Comparison of ENCODE assay signal across 20 mouse cellular contexts in the genomic region with DNA sequence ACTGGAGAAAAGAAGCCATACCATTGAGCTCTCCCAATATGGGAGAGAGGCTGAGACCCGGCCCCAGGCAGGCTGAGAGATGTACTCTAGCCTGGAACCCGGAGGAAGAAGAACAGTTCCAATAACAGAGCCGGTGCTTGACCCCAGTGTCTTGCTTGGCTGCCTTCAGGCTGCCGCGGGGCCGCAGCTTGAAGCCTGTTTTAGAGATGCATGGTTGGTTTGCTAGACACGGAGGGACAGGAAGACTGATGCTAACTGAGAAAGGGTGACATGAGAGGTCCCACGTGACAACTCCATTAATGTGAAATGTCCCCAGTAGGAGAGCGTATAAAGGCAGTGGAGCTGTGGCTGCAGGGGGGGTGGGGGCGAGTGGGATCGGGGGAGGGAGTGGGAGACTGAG.
A peak's percentile ranks its signal among the peaks of the same experiment; 100 is the strongest.
DNase-seq lines count a peak whose midpoint lies in the region; ATAC-seq lines count a peak whose summit lies in the region.
"Had no signal": no experiment of that assay in that cellular context is flagged by ENCODE, and none has a peak within 500 bp of the region (broad histone marks: within the 10 kb centered on the region; RNA-seq: fewer than 3 reads in every experiment).

No protein-coding gene starts in this region.

- DNase-seq in heart, embryonic 10.5 days (ENCODE audit: low spot score) = no peak
- no peak for DNase-seq in left cerebral cortex, adult 8-10 months (ENCODE audit: low spot score in 2 of 2)
- no peak for DNase-seq in embryo, embryonic 11 days
- no peak for DNase-seq in embryo, embryonic 9.5 days (ENCODE audit: extremely low spot score)
- DNase-seq: adrenal gland, postnatal 10 days; B cell, adult 2 months; cerebellum, adult 9-10 months; gastrocnemius, postnatal 14 days; layer of hippocampus, postnatal 36 days; lung, adult 2 months; thymus, postnatal 36 days had no signal

- H3K9me3 ChIP-seq in heart, embryonic 10.5 days = no peaks in the 10 kb centered on the region
- no peaks in the 10 kb centered on the region for H3K9me3 ChIP-seq in heart, embryonic 12.5 days (replicated peaks)
- no peaks in the 10 kb centered on the region for H3K9me3 ChIP-seq in midbrain, embryonic 12.5 days
- no peaks in the 10 kb centered on the region for H3K9me3 ChIP-seq in midbrain, embryonic 16.5 days (replicated peaks; ENCODE audit: control insufficient read depth, low read length, poor library complexity, severe bottlenecking)
- H3K9me3 ChIP-seq in limb, embryonic 12.5 days = no peaks in the 10 kb centered on the region
- H3K9me3 ChIP-seq: embryonic facial prominence, embryonic 12.5 days had no signal

- H3K4me1 ChIP-seq in heart, embryonic 10.5 days = peaks cover 80% of the 10 kb centered on the region
- H3K4me1 ChIP-seq in heart, embryonic 12.5 days (replicated peaks) = peaks cover 42% of the 10 kb centered on the region
- H3K4me1 ChIP-seq in midbrain, embryonic 12.5 days = peaks cover 84% of the 10 kb centered on the region
- H3K4me1 ChIP-seq in midbrain, embryonic 16.5 days (ENCODE audit: control insufficient read depth, insufficient read depth, low read length) = peaks cover 36% of the 10 kb centered on the region
- peaks cover 82% of the 10 kb centered on the region for H3K4me1 ChIP-seq in limb, embryonic 12.5 days (replicated peaks)

- H3K27me3 ChIP-seq in heart, embryonic 10.5 days (ENCODE audit: insufficient read depth, poor library complexity, severe bottlenecking) = peaks cover 43% of the 10 kb centered on the region
- H3K27me3 ChIP-seq in heart, embryonic 12.5 days (replicated peaks) = no peaks in the 10 kb centered on the region; the same call in 1 of the 2 replicates
- peaks cover 30% of the 10 kb centered on the region for H3K27me3 ChIP-seq in midbrain, embryonic 12.5 days
- H3K27me3 ChIP-seq in midbrain, embryonic 16.5 days (ENCODE audit: control insufficient read depth, insufficient read depth, low read depth, low read length) = no peaks in the 10 kb centered on the region
- 0 out of 2 replicates have a peak, but pooled peaks cover 3% of the 10 kb centered on the region for H3K27me3 ChIP-seq in limb, embryonic 12.5 days

- H3K27ac ChIP-seq in heart, embryonic 10.5 days = 0 out of 2 replicates have a peak overlapping the region, but pooled peaks have one; percentile 31
- no peak overlapping the region for H3K27ac ChIP-seq in heart, embryonic 12.5 days (ENCODE audit: poor library complexity, severe bottlenecking)
- peak overlapping the region; percentile 85 for H3K27ac ChIP-seq in midbrain, embryonic 12.5 days (replicated peaks)
- no peak overlapping the region for H3K27ac ChIP-seq in midbrain, embryonic 16.5 days (ENCODE audit: low read length)
- no peak overlapping the region for H3K27ac ChIP-seq in limb, embryonic 12.5 days

- H3K4me3 ChIP-seq in heart, embryonic 10.5 days = no peak overlapping the region
- no peak overlapping the region for H3K4me3 ChIP-seq in heart, embryonic 12.5 days
- no peak overlapping the region for H3K4me3 ChIP-seq in midbrain, embryonic 12.5 days
- H3K4me3 ChIP-seq in midbrain, embryonic 16.5 days (ENCODE audit: low read depth, low read length) = no peak overlapping the region
- H3K4me3 ChIP-seq in limb, embryonic 12.5 days (replicated peaks) = no peak overlapping the region
- H3K4me3 ChIP-seq: embryonic facial prominence, embryonic 12.5 days; myocyte had no signal

- H3K36me3 ChIP-seq in heart, embryonic 10.5 days = no peaks in the 10 kb centered on the region
- H3K36me3 ChIP-seq in heart, embryonic 12.5 days = no peaks in the 10 kb centered on the region
- H3K36me3 ChIP-seq in midbrain, embryonic 12.5 days = no peaks in the 10 kb centered on the region
- H3K36me3 ChIP-seq in midbrain, embryonic 16.5 days (ENCODE audit: control insufficient read depth, insufficient read depth, low read length) = no peaks in the 10 kb centered on the region
- no peaks in the 10 kb centered on the region for H3K36me3 ChIP-seq in limb, embryonic 12.5 days
- H3K36me3 ChIP-seq: embryonic facial prominence, embryonic 12.5 days; G1E had no signal

- no peak for ATAC-seq in heart, embryonic 12.5 days (ENCODE audit: insufficient number of reproducible peaks, low FRiP score)
- ATAC-seq in midbrain, embryonic 12.5 days (ENCODE audit: low FRiP score, low read depth) = no peak
- no peak for ATAC-seq in midbrain, embryonic 16.5 days
- ATAC-seq in limb, embryonic 12.5 days (ENCODE audit: insufficient number of reproducible peaks, insufficient read depth, low FRiP score, low TSS enrichment, low read depth) = no peak
- ATAC-seq: forebrain, embryonic 14.5 days had no signal

- WGBS in heart, embryonic 10.5 days = 59% methylated on average over 11 of the region's 11 CpGs
- 60% methylated on average over 11 of the region's 11 CpGs for WGBS in heart, embryonic 12.5 days
- 29% methylated on average over 11 of the region's 11 CpGs for WGBS in midbrain, embryonic 12.5 days
- 23% methylated on average over 11 of the region's 11 CpGs for WGBS in midbrain, embryonic 16.5 days
- 64% methylated on average over 11 of the region's 11 CpGs for WGBS in limb, embryonic 12.5 days

- no peak overlapping the region for H3K4me2 ChIP-seq in heart, embryonic 12.5 days
- no peak overlapping the region for H3K4me2 ChIP-seq in midbrain, embryonic 12.5 days (replicated peaks)
- no peak overlapping the region for H3K4me2 ChIP-seq in midbrain, embryonic 16.5 days (ENCODE audit: low read length)
- no peak overlapping the region for H3K4me2 ChIP-seq in limb, embryonic 12.5 days
- H3K4me2 ChIP-seq: embryonic facial prominence, embryonic 12.5 days; heart, embryonic 11.5 days had no signal

- H3K9ac ChIP-seq in heart, embryonic 12.5 days = no peak overlapping the region
- no peak overlapping the region for H3K9ac ChIP-seq in midbrain, embryonic 12.5 days (replicated peaks)
- no peak overlapping the region for H3K9ac ChIP-seq in midbrain, embryonic 16.5 days (ENCODE audit: low read depth, low read length)
- H3K9ac ChIP-seq in limb, embryonic 12.5 days (replicated peaks) = 0 out of 2 replicates have a peak overlapping the region, but pooled peaks have one; percentile 40
- H3K9ac ChIP-seq: embryonic facial prominence, embryonic 12.5 days had no signal

Comparison
In these comparisons a context has a peak if more than half of its experiments do, and no peak if none do; other contexts are left out.
1. H3K27ac ChIP-seq: peak in heart, embryonic 10.5 days (single experiment) and midbrain, embryonic 12.5 days (single experiment); none in heart, embryonic 12.5 days (single experiment), midbrain, embryonic 16.5 days (single experiment) and limb, embryonic 12.5 days (single experiment).